Mouse (Mus musculus) ES-Bruce4 (cell line): ENCODE measurements around the gene Phldb2. TPM values are rescaled to one million over a fixed set of nuclear protein-coding genes. Genes with fewer than 3 reads are reported as not detected.

Source experiments
- H3K27ac ChIP-seq: 2 replicates; pipeline ENCODE4 v1.5.1; 2012; ENCODE audit warnings: low read length, inconsistent platforms; ENCODE audit not compliant: insufficient read depth
- H3K27me3 ChIP-seq: 2 replicates; pipeline ENCODE4 v1.6.1; 2012; ENCODE audit warnings: mild to moderate bottlenecking, low read length, inconsistent platforms; ENCODE audit not compliant: control insufficient read depth, poor library complexity, insufficient read depth, severe bottlenecking
- H3K36me3 ChIP-seq: 2 replicates; pipeline ENCODE4 v1.6.1; 2012; ENCODE audit warnings: inconsistent platforms, mild to moderate bottlenecking, low read length, moderate library complexity; ENCODE audit not compliant: control insufficient read depth, poor library complexity, insufficient read depth, severe bottlenecking
- H3K4me1 ChIP-seq: one replicate; pipeline ENCODE4 v1.8.1; 2011; ENCODE audit warnings: low read length; ENCODE audit not compliant: control insufficient read depth, insufficient read depth
- H3K4me3 ChIP-seq: 2 replicates; pipeline ENCODE4 v1.5.1; 2011; ENCODE audit warnings: low read depth, mild to moderate bottlenecking, low read length
- H3K9ac ChIP-seq: 2 replicates; pipeline ENCODE4 v1.6.1; 2012; ENCODE audit warnings: low read depth, mild to moderate bottlenecking, inconsistent platforms; ENCODE audit not compliant: poor library complexity, severe bottlenecking
- H3K9me3 ChIP-seq: replicated peaks from 2 replicates; pipeline ENCODE4 v1.6.1; 2012; ENCODE audit warnings: mild to moderate bottlenecking, low read length, inconsistent platforms; ENCODE audit not compliant: control insufficient read depth, poor library complexity, insufficient read depth, severe bottlenecking
- CTCF ChIP-seq: IDR thresholded peaks from one replicate; pipeline ENCODE4 v1.8.1; 2011; ENCODE audit warnings: low read depth, low read length
- EP300 ChIP-seq: IDR thresholded peaks from 2 replicates; pipeline ENCODE4 v1.6.1; 2011; ENCODE audit warnings: low read depth, low read length; ENCODE audit not compliant: insufficient read depth
- POLR2A ChIP-seq: IDR thresholded peaks from one replicate; pipeline ENCODE4 v1.8.1; 2011; ENCODE audit warnings: low read length; ENCODE audit not compliant: insufficient read depth
- polyA plus RNA-seq: library from polyadenylated mRNA; stranded (reverse); fragments of >200 nt; gene quantifications from 2 replicates; pipeline ENCODE4 v1.2.4, GENCODE M21; 2011; ENCODE audit warnings: low read depth; ENCODE audit not compliant: missing spikeins, insufficient read depth, insufficient read length

The Phldb2 gene
- polyA plus RNA-seq, 1 experiment = 60.9 TPM

GRCm38 (mm10) chr16:45757421-45758078 lies 195.8 kb downstream of the Phldb2 start:
- Histone ChIP-seq H3K9me3 (no peaks in the 10 kb centered on the region), H3K27me3 (no peaks in the 10 kb centered on the region), H3K27ac (no peak overlapping the region), H3K36me3 (no peaks in the 10 kb centered on the region), H3K4me1 (no peaks in the 10 kb centered on the region), H3K4me3 (no peak overlapping the region), H3K9ac (no peak overlapping the region)
- no peak for TF ChIP-seq POLR2A
- no peak for TF ChIP-seq EP300
- no peak for TF ChIP-seq CTCF

GRCm38 (mm10) chr16:45756855-45757254 lies 196.5 kb downstream of the Phldb2 start:
- no peaks in the 10 kb centered on the region for H3K36me3 ChIP-seq
- no peaks in the 10 kb centered on the region for H3K9me3 ChIP-seq
- no peak overlapping the region for H3K9ac ChIP-seq
- no peaks in the 10 kb centered on the region for H3K4me1 ChIP-seq
- H3K4me3 ChIP-seq = no peak overlapping the region
- H3K27ac ChIP-seq = no peak overlapping the region
- H3K27me3 ChIP-seq = no peaks in the 10 kb centered on the region
- TF ChIP-seq CTCF (no peak), EP300 (no peak), POLR2A (no peak)

- Histone ChIP-seq H3K9me3 (no peaks in the 10 kb centered on the region), H3K36me3 (no peaks in the 10 kb centered on the region), H3K27me3 (no peaks in the 10 kb centered on the region), H3K4me3 (no peak overlapping the region), H3K9ac (no peak overlapping the region), H3K4me1 (no peaks in the 10 kb centered on the region), H3K27ac (peak overlapping the region; percentile 41; the same call in 1 of the 2 replicates)
- TF ChIP-seq POLR2A (no peak), CTCF (no peak), EP300 (no peak)
These were observed 209.7 kb downstream of the Phldb2 start for GRCm38 (mm10) chr16:45743591-45744144.

GRCm38 (mm10) chr16:45742615-45743476 lies 210.6 kb downstream of the Phldb2 start, which contains the start of gene Abhd10:
Abhd10 (minus strand) TSS chr16:45742955.
- Histone ChIP-seq H3K9me3 (no peaks in the 10 kb centered on the region), H3K27me3 (no peaks in the 10 kb centered on the region), H3K9ac (peak within 1 kb of the TSS; percentile 78), H3K36me3 (no peaks in the 10 kb centered on the region), H3K27ac (peak within 1 kb of the TSS; percentile 41), H3K4me1 (no peaks in the 10 kb centered on the region), H3K4me3 (peak within 1 kb of the TSS; percentile 91)
- TF ChIP-seq CTCF (no peak), POLR2A (peak; percentile 18), EP300 (no peak)

- no peaks in the 10 kb centered on the region for H3K27me3 ChIP-seq
- no peaks in the 10 kb centered on the region for H3K4me1 ChIP-seq
- H3K9me3 ChIP-seq = no peaks in the 10 kb centered on the region
- H3K27ac ChIP-seq = no peak overlapping the region
- H3K4me3 ChIP-seq = no peak overlapping the region
- no peak overlapping the region for H3K9ac ChIP-seq
- TF ChIP-seq EP300 = no peak
- no peak for TF ChIP-seq POLR2A
- TF ChIP-seq CTCF = no peak
- peaks cover 18% of the 10 kb centered on the region for H3K36me3 ChIP-seq
These were observed 215.5 kb downstream of the Phldb2 start for GRCm38 (mm10) chr16:45737880-45738279.

GRCm38 (mm10) chr16:45736724-45737123 lies 216.7 kb downstream of the Phldb2 start:
- Histone ChIP-seq H3K4me3 (no peak overlapping the region), H3K27ac (no peak overlapping the region), H3K4me1 (no peaks in the 10 kb centered on the region), H3K9ac (no peak overlapping the region), H3K27me3 (no peaks in the 10 kb centered on the region), H3K9me3 (no peaks in the 10 kb centered on the region), H3K36me3 (peaks cover 19% of the 10 kb centered on the region)
- TF ChIP-seq CTCF (no peak), POLR2A (no peak), EP300 (no peak)
